Mouse (Mus musculus): ENCODE data around the gene Dchs2.

Gene Dchs2

DNA sequence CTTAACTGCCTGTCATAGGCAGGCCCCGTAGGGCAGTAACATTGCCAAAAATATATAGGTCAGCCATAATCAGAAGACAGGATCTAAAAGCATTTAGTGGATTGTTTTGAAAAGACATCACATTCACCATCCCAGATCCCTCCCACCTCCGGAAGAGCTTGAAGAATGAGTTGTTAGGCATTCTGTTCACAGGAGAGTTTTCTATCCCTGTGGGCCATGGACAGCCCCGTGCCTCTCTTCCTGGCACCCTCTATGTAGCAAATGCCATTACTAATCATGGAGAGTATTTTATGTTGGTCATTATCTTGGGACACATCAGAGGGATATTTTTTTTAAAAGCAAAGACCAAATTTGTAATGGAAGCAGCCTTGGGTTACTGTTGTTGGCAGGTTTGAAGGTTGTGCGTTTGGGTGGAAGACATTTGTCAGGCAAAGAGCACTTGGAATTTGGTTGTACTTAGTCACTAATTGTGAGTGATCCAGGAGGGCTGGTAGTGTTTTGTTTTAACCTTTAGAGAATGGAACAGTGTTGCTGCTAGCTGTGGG lies 122.3 kb downstream of the Dchs2 start:
- 76% methylated on average over 4 of the region's 4 CpGs for WGBS

DNA sequence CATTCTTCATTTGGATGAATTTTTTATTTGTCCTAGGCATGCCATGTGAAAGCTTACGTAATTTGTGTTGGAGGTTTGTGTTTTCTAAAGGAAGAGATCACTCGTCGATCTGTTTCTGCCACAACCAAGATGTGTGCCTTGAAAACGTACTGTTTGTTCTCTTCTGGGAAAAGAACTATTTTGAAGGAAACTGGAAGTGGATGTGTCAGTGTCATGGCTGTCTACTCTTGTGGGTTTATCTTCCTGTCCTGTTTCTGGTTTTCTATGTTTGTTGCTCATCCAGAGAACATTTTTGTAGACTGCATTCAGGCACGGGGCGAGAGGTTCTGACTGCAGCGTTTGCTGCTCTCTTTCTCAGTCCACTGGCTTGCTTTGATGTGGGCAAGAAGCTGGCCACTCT lies 124.2 kb downstream of the Dchs2 start:
- 66% methylated on average over 7 of the region's 7 CpGs for WGBS

DNA sequence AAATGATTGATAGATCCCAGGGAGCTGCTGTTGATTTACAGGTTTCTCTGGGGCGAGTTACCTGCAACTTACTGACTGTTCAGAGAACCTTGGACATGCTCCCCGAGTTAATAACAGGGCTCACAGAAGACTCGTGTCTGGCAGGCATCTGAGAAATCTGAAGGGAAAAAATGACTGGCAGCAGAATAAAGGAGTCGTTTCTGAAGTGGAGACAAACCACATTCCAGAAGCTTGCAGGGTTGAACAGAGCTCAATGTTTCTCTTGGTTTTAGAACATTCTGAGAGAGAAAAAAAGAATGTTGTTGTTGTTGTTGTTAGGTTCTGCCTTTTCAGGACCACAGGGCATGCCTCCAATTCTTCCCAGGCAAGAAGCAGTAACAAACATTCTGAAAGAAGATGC lies 131.7 kb downstream of the Dchs2 start:
- 64% methylated on average over 4 of the region's 4 CpGs for WGBS

DNA sequence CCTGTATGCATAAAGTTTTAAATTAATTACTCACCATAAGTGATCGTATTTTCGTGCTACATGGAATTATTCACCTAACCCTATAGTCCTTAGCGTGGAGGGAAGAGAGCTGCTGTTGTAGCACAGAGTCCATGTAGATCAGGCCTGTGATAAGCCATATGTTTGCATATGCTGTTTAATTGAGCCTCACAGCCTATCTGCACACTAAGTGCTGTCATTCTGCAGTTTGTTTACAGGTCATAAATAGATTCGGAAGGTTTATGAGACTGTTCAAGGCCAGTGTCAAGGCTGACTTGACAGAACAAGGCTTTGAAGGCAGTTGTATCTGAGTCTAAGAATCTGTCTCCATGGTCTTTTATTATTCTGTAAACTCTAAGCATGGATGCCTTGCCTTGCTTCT lies 138.3 kb downstream of the Dchs2 start:
- WGBS, result 92% methylated on average over 4 of the region's 4 CpGs

DNA sequence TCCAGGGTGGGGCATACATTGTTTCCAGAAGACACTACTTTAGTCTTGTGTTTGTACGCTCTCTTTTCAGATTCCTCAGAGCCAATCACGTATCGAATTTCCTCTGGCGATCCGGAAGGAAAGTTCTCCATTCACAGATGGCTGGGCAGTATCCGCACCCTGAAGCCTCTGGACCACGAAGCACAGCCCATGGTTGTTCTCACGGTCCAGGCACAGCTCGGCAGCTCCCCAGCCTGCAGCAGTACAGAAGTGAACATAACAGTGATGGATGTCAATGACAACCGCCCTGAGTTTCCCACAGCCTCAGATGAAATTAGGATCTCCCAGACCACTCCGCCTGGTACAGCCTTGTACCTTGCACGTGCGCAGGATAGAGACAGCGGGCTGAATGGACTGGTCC lies 142.5 kb downstream of the Dchs2 start:
- 93% methylated on average over 14 of the region's 14 CpGs for WGBS

DNA sequence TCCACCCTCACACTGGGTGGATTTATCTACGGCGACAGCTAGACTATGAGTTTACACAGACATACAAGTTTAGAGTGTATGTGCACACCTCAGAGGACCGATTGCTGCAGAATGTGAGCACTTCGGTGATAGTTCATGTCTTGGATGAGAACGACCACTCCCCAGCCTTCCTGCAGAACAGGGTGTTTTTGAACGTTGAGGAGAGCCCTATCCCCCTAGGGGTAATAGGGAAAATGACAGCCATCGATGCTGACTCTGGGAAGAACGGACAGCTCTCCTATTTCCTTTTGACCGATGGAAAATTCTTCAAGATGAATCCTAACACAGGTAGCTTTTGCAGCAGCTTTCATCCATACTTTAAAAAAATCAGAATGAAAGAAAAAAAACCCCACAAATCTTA lies 143.2 kb downstream of the Dchs2 start:
- 71% methylated on average over 9 of the region's 9 CpGs for WGBS

DNA sequence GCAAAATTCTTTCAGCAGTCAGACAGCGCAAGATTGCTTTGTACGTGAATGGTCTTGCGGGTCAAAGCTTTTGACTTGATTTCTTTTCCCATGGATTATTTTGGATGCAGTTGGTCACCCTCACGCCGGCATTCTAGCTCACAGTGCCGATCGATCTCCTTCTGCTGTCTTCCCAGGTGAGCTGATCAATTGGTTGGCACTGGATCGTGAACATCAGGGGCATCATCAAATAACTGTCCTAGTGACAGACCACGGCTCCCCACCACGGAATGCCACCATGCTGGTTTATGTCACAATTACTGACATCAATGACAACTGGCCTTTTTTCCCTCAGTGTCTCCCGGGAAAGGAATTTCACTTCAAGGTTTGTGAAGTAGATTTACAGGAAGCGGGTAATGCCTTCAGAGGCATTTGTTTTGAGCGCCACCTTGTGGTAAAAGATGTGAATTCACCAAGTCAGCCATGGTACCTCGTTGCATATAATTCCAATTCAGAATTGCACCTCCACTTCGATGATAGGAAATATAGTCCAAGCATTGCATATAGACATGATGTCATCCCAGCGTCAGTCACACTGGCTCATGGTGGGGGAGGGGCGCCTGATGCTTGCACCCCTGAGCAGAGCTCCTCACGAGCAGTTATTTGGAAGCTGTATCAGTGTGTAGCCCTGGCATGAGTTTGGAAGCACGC lies 146.0 kb downstream of the Dchs2 start:
- WGBS, result 34% methylated on average over 19 of the region's 19 CpGs

DNA sequence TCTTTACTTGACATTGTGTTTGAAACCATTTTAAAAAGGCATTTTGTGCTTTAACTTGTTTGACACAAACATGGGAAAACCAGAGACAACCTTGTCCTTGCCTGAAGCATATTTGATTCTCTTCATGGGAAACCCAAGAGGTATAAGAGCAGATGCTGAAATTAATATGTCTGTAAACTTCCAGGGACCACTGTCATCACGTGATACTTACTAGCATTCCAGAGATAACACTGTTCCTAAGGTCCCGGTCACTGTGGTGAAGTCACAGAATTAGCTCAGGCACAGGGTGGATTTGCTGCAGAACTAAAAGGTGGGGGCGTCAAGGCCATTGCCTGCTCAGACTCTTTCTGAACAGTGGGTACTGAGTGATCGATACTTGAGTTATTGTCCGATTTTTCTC lies 148.0 kb downstream of the Dchs2 start:
- 81% methylated on average over 5 of the region's 5 CpGs for WGBS

DNA sequence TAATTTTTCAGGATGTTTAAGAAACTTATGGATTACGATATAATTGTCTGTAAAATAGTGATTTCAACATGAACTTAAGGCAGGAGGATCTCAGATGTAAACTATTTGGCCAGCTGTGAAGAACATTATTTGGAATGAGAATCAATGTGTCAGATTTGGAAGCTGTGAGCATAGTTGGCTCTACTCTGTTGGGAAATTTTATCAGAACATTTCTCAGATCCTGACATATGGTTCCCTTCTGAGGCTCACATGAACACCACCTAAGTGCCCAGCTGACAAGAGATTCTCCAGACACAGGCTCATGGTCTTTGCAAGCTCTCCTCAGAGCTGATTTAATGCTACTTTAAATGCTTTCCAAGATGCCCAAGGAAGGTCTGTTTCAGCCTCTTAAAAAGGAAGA lies 156.1 kb downstream of the Dchs2 start:
- 75% methylated on average over 1 of the region's 1 CpGs for WGBS

DNA sequence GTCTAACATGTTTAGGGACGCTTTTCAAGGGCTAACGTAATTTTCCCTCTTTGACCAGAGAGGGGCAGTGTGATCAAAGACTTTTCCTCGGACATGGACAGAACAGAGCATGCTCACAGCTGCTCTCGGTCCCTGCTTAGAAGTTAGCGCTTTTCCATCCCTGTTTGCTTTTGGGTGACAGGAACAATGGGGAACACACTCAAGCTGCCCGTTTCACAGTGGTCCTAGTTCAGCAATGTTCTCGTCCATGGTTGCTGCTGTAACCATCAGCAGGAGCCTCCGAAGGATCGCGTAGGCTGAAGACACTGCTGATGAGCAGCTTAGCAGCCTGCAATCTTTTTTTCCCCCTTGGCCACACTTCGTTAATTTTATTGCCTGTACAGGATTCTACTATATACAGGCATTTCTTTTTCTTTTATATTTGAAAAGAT lies 159.2 kb downstream of the Dchs2 start:
- 2% methylated on average over 11 of the region's 11 CpGs for WGBS

DNA sequence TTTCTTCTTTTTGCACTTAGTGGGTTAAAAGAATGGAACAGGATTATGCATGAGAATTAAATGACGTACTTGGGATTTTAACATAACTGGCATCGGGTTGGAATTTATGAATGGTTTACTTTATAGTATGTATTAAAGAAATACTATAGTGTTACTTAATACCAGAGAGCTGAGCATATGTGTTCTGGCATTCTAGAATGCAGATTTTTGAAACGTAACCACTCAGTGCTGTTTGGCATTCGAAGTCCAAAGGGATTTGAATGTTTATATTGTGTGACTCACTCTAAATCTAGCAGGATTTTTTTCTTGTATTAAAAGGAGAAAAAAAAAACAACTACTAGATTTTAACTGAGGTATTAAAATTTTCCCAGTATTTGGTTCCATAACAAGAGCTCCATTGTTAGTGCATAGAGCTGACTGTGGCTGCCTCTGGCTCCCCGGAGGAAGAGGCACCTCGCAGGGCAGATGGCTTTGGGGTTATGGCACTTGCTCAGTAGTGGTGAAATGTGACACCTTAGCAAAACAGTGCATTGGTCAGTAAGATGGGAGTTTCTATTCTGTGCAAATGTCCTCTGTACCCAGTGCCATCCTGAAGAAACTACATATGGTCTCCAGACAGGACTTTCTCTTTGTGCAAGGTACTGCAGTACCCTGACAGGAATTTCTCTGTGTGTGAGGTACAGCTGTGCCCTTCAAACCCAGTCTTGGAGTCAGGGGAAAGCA lies 160.5 kb downstream of the Dchs2 start:
- 61% methylated on average over 6 of the region's 6 CpGs for WGBS

DNA sequence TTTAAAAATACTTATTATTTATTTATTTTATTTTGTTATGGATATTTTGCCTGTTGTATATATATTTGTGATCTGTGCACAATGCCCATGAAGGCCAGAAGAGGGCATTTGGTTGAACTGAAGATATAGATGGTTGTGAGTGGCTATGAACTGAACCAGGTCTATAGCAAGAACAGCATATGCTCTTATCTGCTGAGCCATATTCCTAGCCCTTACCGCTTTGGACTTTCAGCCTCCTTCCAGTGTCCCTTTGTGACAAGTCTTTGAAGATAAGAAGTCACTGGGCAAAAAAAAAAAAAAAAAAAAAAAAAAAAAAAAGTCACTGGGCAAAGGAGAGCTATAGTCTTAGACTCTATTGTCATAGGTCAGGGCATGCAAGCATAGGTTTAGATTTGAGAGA lies 163.2 kb downstream of the Dchs2 start:
- WGBS, result 85% methylated on average over 1 of the region's 1 CpGs

DNA sequence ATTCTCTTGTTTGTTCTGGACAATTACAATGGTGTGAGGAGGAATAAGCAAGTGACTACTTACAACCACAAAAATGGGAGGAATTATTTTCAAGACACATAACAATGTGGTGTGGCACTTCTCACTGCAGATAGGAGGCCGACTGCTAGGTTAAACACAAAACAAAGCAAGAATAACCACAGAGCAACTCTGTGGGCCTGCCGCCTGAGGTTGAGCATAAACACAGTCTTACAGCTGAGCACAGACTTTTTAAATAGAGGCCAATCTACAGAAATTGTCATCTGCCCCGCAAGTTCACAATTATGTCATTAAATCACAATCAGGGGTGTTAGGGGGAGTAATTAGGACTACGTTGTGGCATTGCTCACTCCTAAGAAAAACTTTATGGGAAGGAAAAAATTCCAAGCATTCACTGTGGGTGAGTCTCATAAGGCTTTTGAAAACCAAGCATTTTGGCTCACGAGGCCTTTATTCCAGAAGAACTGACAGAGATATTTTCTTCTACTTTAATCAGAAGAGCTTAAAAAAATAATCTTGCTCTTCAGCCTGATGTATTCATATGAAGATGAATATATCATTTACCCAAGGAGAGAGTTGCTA lies 172.1 kb downstream of the Dchs2 start:
- WGBS, result 68% methylated on average over 5 of the region's 5 CpGs

DNA sequence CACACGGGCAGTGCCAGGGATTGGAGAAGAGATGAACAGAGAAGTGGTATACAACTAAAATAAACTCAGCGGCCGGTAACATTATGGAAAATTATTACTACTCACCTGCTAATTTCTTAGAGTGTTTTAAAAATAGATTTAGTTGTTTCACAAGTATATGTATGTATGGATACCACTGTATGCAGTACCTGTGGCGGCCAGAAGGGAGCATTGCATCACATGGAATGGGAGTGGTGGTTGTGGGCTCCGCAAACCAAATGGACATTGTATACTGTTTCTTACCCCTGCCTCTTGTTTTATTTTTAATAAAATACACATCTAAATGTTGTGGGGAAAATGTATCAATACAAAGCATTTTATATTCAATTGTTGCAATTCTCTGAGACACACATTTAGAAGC lies 176.1 kb downstream of the Dchs2 start:
- 73% methylated on average over 5 of the region's 5 CpGs for WGBS

DNA sequence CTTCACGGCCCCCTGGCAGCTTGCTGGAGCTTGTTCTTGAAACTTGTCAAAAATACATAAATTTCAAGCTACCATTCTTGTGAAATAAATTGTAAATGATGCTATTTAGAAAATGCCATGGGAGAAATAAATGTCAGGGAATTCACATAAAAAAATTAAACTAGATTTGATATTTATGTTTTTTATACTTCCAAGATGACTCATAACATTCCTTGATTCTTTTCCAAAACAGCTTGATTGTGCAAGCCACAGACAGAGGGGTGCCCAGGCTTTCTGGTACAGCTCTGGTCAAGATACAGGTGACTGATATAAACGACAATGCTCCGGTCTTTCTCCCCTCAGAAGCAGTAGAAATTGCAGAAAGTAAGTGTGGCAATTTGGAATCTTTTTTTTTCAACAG lies 218.2 kb downstream of the Dchs2 start:
- WGBS, result 79% methylated on average over 3 of the region's 3 CpGs

DNA sequence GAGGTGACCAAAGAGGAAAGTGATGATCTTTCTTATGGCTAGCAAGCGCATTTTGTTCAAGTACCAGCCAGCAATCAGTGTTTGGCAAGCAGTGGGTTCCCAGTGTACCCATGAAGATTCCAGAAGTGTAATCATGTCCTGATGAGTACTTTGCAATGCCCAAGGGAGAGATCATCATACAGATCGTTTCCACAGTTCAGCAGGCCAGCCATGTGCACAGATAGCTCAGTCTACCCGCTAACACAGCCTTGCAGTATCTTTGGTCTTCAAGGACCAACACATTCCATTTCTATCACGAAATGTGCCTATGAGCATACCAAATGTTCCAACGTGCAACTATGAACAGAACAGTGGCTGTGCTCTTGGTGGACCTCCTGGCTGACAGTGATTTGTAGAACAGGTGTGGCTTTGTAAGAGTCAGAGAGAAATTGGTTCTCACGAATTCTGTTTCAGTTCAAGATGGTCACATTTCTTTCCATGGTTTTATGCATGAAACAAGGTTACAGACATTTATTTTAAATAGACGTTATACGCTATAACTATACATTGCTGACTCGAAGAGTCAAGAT lies 240.8 kb downstream of the Dchs2 start:
- 85% methylated on average over 9 of the region's 9 CpGs for WGBS

DNA sequence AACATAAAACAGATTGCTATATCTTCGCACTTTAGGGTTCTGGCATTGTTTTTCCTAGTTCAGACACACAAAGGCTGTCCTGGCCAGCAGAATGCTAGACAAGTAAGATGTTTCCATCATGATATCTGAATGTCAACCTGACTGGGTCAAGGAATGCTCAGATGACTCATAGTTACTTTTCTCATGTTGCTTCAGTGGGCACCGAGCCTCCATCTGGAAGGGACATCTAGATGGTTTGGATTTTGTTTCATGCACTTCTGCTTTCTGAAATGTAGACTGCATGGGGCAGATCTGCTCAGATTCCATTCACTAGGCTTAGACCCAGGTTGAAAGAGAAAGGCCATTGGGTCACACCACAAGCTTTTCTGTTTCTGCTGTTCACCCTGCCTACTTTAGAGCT lies 242.1 kb downstream of the Dchs2 start:
- 83% methylated on average over 2 of the region's 2 CpGs for WGBS

DNA sequence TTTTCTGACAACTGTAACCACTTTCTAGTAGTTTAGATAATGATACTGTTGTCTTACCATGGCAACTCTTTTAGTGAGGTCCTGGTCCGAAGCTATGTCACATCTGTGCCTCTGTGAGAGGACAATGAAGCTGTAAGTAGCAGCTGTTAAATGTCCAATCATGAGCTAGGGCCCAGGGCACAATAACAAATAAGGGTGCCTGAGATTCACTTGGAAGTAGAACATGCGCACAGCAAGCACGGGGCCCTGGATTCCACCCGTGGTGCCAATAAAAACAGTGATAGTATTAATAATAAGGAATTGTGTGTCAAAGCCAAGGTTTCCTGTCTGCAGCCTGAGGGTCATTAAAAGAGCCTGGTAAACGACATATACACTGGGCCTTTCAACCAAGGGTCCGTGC lies 246.6 kb downstream of the Dchs2 start:
- WGBS, result 76% methylated on average over 6 of the region's 6 CpGs

DNA sequence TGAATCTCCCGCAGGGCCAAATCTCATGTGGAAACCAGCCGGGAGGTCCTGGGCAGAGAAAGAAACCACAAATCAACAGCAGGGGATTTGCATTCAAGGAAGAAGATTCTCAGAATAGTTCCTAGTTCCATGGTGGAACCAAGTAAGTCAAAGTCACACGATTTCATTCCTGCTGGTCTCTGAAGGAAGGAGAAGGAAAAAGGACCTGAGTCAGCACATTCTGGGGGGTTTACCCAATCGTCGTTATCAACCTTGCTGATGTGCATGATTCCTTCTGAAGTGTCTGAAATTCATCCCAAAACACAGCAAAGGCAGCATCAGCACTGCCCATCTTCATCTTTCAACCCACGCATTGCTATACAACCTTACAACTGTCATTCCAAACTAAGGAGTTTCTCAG lies 249.1 kb downstream of the Dchs2 start:
- 90% methylated on average over 6 of the region's 6 CpGs for WGBS
